Mouse (Mus musculus) limb, embryonic 10.5 days (tissue): ENCODE results near the gene Heatr4. TPM values are rescaled to one million over a fixed set of nuclear protein-coding genes. Genes with fewer than 3 reads are reported as not detected.
"Not testable (repeated sequence)": the region's sequence is repeated elsewhere in the genome, so short reads cannot be mapped to it uniquely, and the experiment has no call there.

Source experiments
- DNase-seq: peaks from one replicate; pipeline ENCODE4 v3.0.0-alpha.2; 2017; ENCODE audit warnings: low spot score
- H3K27ac ChIP-seq: fragments of 300-500 bp; sonication (generic); 2 replicates; pipeline ENCODE4 v1.5.1; 2016; ENCODE audit warnings: mild to moderate bottlenecking
- H3K27me3 ChIP-seq: fragments of 300-500 bp; sonication (generic); 2 replicates; pipeline ENCODE4 v1.6.1; 2016; ENCODE audit warnings: low read depth, mild to moderate bottlenecking; ENCODE audit not compliant: poor library complexity, severe bottlenecking
- H3K36me3 ChIP-seq: fragments of 300-500 bp; sonication (generic); 2 replicates; pipeline ENCODE4 v1.6.1; 2016; ENCODE audit warnings: mild to moderate bottlenecking, moderate library complexity
- H3K4me1 ChIP-seq: fragments of 300-500 bp; sonication (generic); 2 replicates; pipeline ENCODE4 v1.6.1; 2016
- H3K4me3 ChIP-seq: fragments of 300-500 bp; sonication (generic); 2 replicates; pipeline ENCODE4 v1.5.1; 2016; ENCODE audit warnings: mild to moderate bottlenecking, moderate library complexity
- H3K9me3 ChIP-seq: fragments of 300-500 bp; sonication (generic); replicated peaks from 2 replicates; pipeline ENCODE4 v1.6.1; 2016; ENCODE audit warnings: mild to moderate bottlenecking
- WGBS: fragments of 180-500 bp; shearing (Covaris S2); methylation state at CpG from one replicate; pipeline ENCODE4 v1.1.7; 2016; 5-methylcytosine and 5-hydroxymethylcytosine counted together
- polyA plus RNA-seq: library from polyadenylated mRNA; unstranded; fragments of >200 nt; fragmentation: Nextera tagmentation; extraction: Ambion mirVana; gene quantifications from 2 replicates; pipeline ENCODE4 v1.2.1, GENCODE M21; 2016

Gene Heatr4
- polyA plus RNA-seq, 1 experiment from 2014 or later = not detected

- H3K4me3 ChIP-seq = no peak overlapping the region
Measured at GRCm38 (mm10) chr12:83947260-83947811, 37.3 kb downstream of the Heatr4 start.

GRCm38 (mm10) chr12:83941938-83942337 is 42.7 kb downstream of the Heatr4 start:
- Histone ChIP-seq H3K27me3 (no peaks in the 10 kb centered on the region), H3K4me3 (no peak overlapping the region), H3K27ac (no peak overlapping the region), H3K9me3 (no peaks in the 10 kb centered on the region), H3K36me3 (no peaks in the 10 kb centered on the region), H3K4me1 (no peaks in the 10 kb centered on the region)
- no peak for DNase-seq
- 82% methylated on average over 3 of the region's 3 CpGs for WGBS

More at GRCm38 (mm10) chr12:83947260-83947811, 37.3 kb downstream of the Heatr4 start:
- WGBS = 92% methylated on average over 8 of the region's 8 CpGs
- no peak overlapping the region for H3K27ac ChIP-seq
- H3K27me3 ChIP-seq = no peaks in the 10 kb centered on the region
- no peak for DNase-seq
- no peaks in the 10 kb centered on the region for H3K9me3 ChIP-seq
- peaks cover 24% of the 10 kb centered on the region for H3K4me1 ChIP-seq
- H3K36me3 ChIP-seq = peaks cover 7% of the 10 kb centered on the region

- Histone ChIP-seq H3K9me3 (no peaks in the 10 kb centered on the region), H3K27me3 (no peaks in the 10 kb centered on the region), H3K4me3 (no peak overlapping the region), H3K36me3 (no peaks in the 10 kb centered on the region), H3K4me1 (no peaks in the 10 kb centered on the region), H3K27ac (no peak overlapping the region)
- WGBS = 80% methylated on average over 4 of the region's 4 CpGs
- DNase-seq = no peak
Measured at GRCm38 (mm10) chr12:83940031-83940430, 44.6 kb downstream of the Heatr4 start.

- no peaks in the 10 kb centered on the region for H3K4me1 ChIP-seq
- H3K27me3 ChIP-seq = no peaks in the 10 kb centered on the region
- 77% methylated on average over 2 of the region's 2 CpGs for WGBS
- H3K36me3 ChIP-seq = no peaks in the 10 kb centered on the region
- no peaks in the 10 kb centered on the region for H3K9me3 ChIP-seq
- no peak for DNase-seq
- H3K27ac ChIP-seq = no peak overlapping the region
- H3K4me3 ChIP-seq = no peak overlapping the region
Measured at GRCm38 (mm10) chr12:83939332-83939731, 45.3 kb downstream of the Heatr4 start.

- not testable (repeated sequence) for H3K9me3 ChIP-seq, H3K36me3 ChIP-seq, H3K4me1 ChIP-seq, H3K27me3 ChIP-seq, H3K4me3 ChIP-seq, DNase-seq, H3K27ac ChIP-seq
- WGBS = 48% methylated on average over 1 of the region's 1 CpGs
Measured at GRCm38 (mm10) chr12:83938592-83938991, 46.1 kb downstream of the Heatr4 start.

- Histone ChIP-seq H3K36me3 (no peaks in the 10 kb centered on the region), H3K9me3 (no peaks in the 10 kb centered on the region), H3K27me3 (no peaks in the 10 kb centered on the region), H3K27ac (no peak overlapping the region), H3K4me3 (no peak overlapping the region), H3K4me1 (no peaks in the 10 kb centered on the region)
- no peak for DNase-seq
- whole genome bisulfite sequencing = 69% methylated on average over 10 of the region's 10 CpGs
Measured at GRCm38 (mm10) chr12:83937600-83937999, 47.1 kb downstream of the Heatr4 start.

GRCm38 (mm10) chr12:83929186-83929804 is 55.4 kb downstream of the Heatr4 start:
- DNase-seq = no peak
- no peak overlapping the region for H3K27ac ChIP-seq

GRCm38 (mm10) chr12:83927747-83928146 is 56.9 kb downstream of the Heatr4 start:
- Histone ChIP-seq H3K27ac (no peak overlapping the region), H3K27me3 (no peaks in the 10 kb centered on the region), H3K4me1 (peaks cover 15% of the 10 kb centered on the region), H3K9me3 (no peaks in the 10 kb centered on the region), H3K4me3 (no peak overlapping the region), H3K36me3 (no peaks in the 10 kb centered on the region)
- DNase-seq = no peak
- WGBS = 87% methylated on average over 4 of the region's 4 CpGs

More at GRCm38 (mm10) chr12:83929186-83929804, 55.4 kb downstream of the Heatr4 start:
- Histone ChIP-seq H3K4me3 (no peak overlapping the region), H3K36me3 (no peaks in the 10 kb centered on the region), H3K4me1 (peaks cover 2% of the 10 kb centered on the region), H3K9me3 (no peaks in the 10 kb centered on the region), H3K27me3 (no peaks in the 10 kb centered on the region)
- WGBS = 67% methylated on average over 2 of the region's 2 CpGs

- no peaks in the 10 kb centered on the region for H3K27me3 ChIP-seq
- no peak overlapping the region for H3K4me3 ChIP-seq
- H3K9me3 ChIP-seq = no peaks in the 10 kb centered on the region
- no peaks in the 10 kb centered on the region for H3K36me3 ChIP-seq
- no peak for DNase-seq
- H3K4me1 ChIP-seq = peaks cover 17% of the 10 kb centered on the region
- WGBS = 90% methylated on average over 2 of the region's 2 CpGs
- H3K27ac ChIP-seq = no peak overlapping the region
Measured at GRCm38 (mm10) chr12:83926061-83926460, 58.6 kb downstream of the Heatr4 start.

GRCm38 (mm10) chr12:83925160-83925703 is 59.4 kb downstream of the Heatr4 start:
- H3K36me3 ChIP-seq = no peaks in the 10 kb centered on the region
- no peak overlapping the region for H3K27ac ChIP-seq
- H3K4me3 ChIP-seq = no peak overlapping the region
- DNase-seq = no peak
- H3K9me3 ChIP-seq = no peaks in the 10 kb centered on the region
- peaks cover 25% of the 10 kb centered on the region for H3K4me1 ChIP-seq
- H3K27me3 ChIP-seq = no peaks in the 10 kb centered on the region
- WGBS = 57% methylated on average over 7 of the region's 7 CpGs

- H3K9me3 ChIP-seq = no peaks in the 10 kb centered on the region
Measured at GRCm38 (mm10) chr12:83924332-83924731, 60.3 kb downstream of the Heatr4 start.

GRCm38 (mm10) chr12:83923486-83923859 is 61.2 kb downstream of the Heatr4 start:
- no peak overlapping the region for H3K27ac ChIP-seq
- no peak overlapping the region for H3K4me3 ChIP-seq
- H3K36me3 ChIP-seq = 0 out of 2 replicates have a peak, but pooled peaks cover 3% of the 10 kb centered on the region
- peaks cover 28% of the 10 kb centered on the region for H3K4me1 ChIP-seq
- 93% methylated on average over 1 of the region's 1 CpGs for WGBS
- DNase-seq = no peak
- H3K27me3 ChIP-seq = no peaks in the 10 kb centered on the region
- H3K9me3 ChIP-seq = no peaks in the 10 kb centered on the region

More at GRCm38 (mm10) chr12:83924332-83924731, 60.3 kb downstream of the Heatr4 start:
- 64% methylated on average over 3 of the region's 3 CpGs for WGBS
- Histone ChIP-seq H3K36me3 (no peaks in the 10 kb centered on the region), H3K27me3 (no peaks in the 10 kb centered on the region), H3K4me3 (no peak overlapping the region), H3K4me1 (peaks cover 28% of the 10 kb centered on the region), H3K27ac (no peak overlapping the region)
- DNase-seq = no peak

GRCm38 (mm10) chr12:83922724-83923485 is 61.7 kb downstream of the Heatr4 start:
- Histone ChIP-seq H3K27me3 (no peaks in the 10 kb centered on the region), H3K36me3 (0 out of 2 replicates have a peak, but pooled peaks cover 4% of the 10 kb centered on the region), H3K9me3 (no peaks in the 10 kb centered on the region), H3K4me3 (peak overlapping the region; percentile 99), H3K4me1 (peaks cover 28% of the 10 kb centered on the region), H3K27ac (peak overlapping the region; percentile 96)
- no peak for DNase-seq
- WGBS = 48% methylated on average over 8 of the region's 8 CpGs
